Mouse (Mus musculus) layer of hippocampus, adult 18-20 months (tissue): ENCODE results near the gene Emx1. TPM values are rescaled to one million over a fixed set of nuclear protein-coding genes. Genes with fewer than 3 reads are reported as not detected.

Experiments used
- DNase-seq, 2 experiments: peaks; one replicate each; pipeline ENCODE4 v3.0.0; 2022; ENCODE audit warnings: low spot score in 2 of 2
- total RNA-seq, 2 experiments: library from RNA; stranded (reverse); gene quantifications; 2 replicates each; pipeline ENCODE4 v1.2.3; 2021

Gene Emx1
- total RNA-seq, 2 experiments from 2014 or later: 17.0 to 19.3 TPM

- no peak for DNase-seq
Measured at GRCm38 (mm10) chr6:85188256-85189110, 1.2 kb downstream of the Emx1 start.

- no peak for DNase-seq
Measured at GRCm38 (mm10) chr6:85189361-85189760, 2.1 kb downstream of the Emx1 start.

GRCm38 (mm10) chr6:85189911-85190591 is 2.8 kb downstream of the Emx1 start:
- DNase-seq: peak in 1 of 2 experiments; percentile 70

- no peak for DNase-seq
Measured at GRCm38 (mm10) chr6:85190671-85191070, 3.4 kb downstream of the Emx1 start.

- DNase-seq: no peak
Measured at GRCm38 (mm10) chr6:85191751-85192440, 4.7 kb downstream of the Emx1 start.

GRCm38 (mm10) chr6:85193381-85194318 is 6.4 kb downstream of the Emx1 start:
- DNase-seq: no peak

GRCm38 (mm10) chr6:85197951-85198350 is 10.7 kb downstream of the Emx1 start:
- DNase-seq: no peak

GRCm38 (mm10) chr6:85206182-85206938 is 19.1 kb downstream of the Emx1 start:
- peak in 1 of 2 experiments; percentile 68 for DNase-seq

GRCm38 (mm10) chr6:85206939-85207285 is 19.7 kb downstream of the Emx1 start:
- peak; percentile 43 to 71 for DNase-seq

GRCm38 (mm10) chr6:85207345-85207744 is 20.1 kb downstream of the Emx1 start:
- DNase-seq: no peak

- DNase-seq: no peak
Measured at GRCm38 (mm10) chr6:85209226-85209967, 22.2 kb downstream of the Emx1 start.

GRCm38 (mm10) chr6:85210686-85211085 is 23.4 kb downstream of the Emx1 start:
- DNase-seq: no peak

- DNase-seq: peak in 1 of 2 experiments; percentile 63
Measured at GRCm38 (mm10) chr6:85218251-85218650, 31.0 kb downstream of the Emx1 start.

- DNase-seq: peak in 1 of 2 experiments; percentile 27
Measured at GRCm38 (mm10) chr6:85218684-85219445, 31.6 kb downstream of the Emx1 start.

- no peak for DNase-seq
Measured at GRCm38 (mm10) chr6:85219706-85220105, 32.5 kb downstream of the Emx1 start.

- DNase-seq: no peak
Measured at GRCm38 (mm10) chr6:85220917-85221316, 33.7 kb downstream of the Emx1 start.

GRCm38 (mm10) chr6:85222551-85222950 is 35.3 kb downstream of the Emx1 start:
- DNase-seq: no peak

- no peak for DNase-seq
Measured at GRCm38 (mm10) chr6:85223498-85224150, 36.4 kb downstream of the Emx1 start.
